Mouse (Mus musculus): ENCODE measurements around the gene Lilrb4a. TPM values are rescaled to one million over a fixed set of nuclear protein-coding genes. Genes with fewer than 3 reads are reported as not detected.
A peak's percentile ranks its signal among the peaks of the same experiment; 100 is the strongest.
"Not testable (repeated sequence)": the region's sequence is repeated elsewhere in the genome, so short reads cannot be mapped to it uniquely, and the experiment has no call there.

The Lilrb4a gene
- 10 to 100 TPM; 48.9 to 65.3 TPM for polyA plus RNA-seq (2017; shearing (Covaris generic))

- peak; percentile 94 for ATAC-seq
Measured at GRCm38 (mm10) chr10:51490691-51491090, at the start of gene Lilrb4a. Gene Lilrb4a (plus strand): TSS chr10:51490956.

GRCm38 (mm10) chr10:51451610-51452009, 39.1 kb upstream of the Lilrb4a start:
- ATAC-seq = no peak

- ATAC-seq = peak; percentile 67
Measured at GRCm38 (mm10) chr10:51453616-51454298, 37.0 kb upstream of the Lilrb4a start.

- ATAC-seq = peak; percentile 74
Measured at GRCm38 (mm10) chr10:51454365-51454764, 36.4 kb upstream of the Lilrb4a start.

GRCm38 (mm10) chr10:51455762-51456161, 35.0 kb upstream of the Lilrb4a start:
- ATAC-seq = no peak

- no peak for ATAC-seq
Measured at GRCm38 (mm10) chr10:51456369-51456768, 34.4 kb upstream of the Lilrb4a start.

GRCm38 (mm10) chr10:51463800-51464199, 27.0 kb upstream of the Lilrb4a start:
- not testable (repeated sequence) for ATAC-seq

GRCm38 (mm10) chr10:51480397-51480796, 10.4 kb upstream of the Lilrb4a start, which contains the start of the genes Gm49339 and Lilr4b:
Gene Gm49339 (plus strand): TSS chr10:51480612.
Gene Lilr4b (plus strand): TSS chr10:51480632.
- peak; percentile 92 for ATAC-seq

GRCm38 (mm10) chr10:51520021-51520420, 29.3 kb downstream of the Lilrb4a start:
- peak; percentile 65 for ATAC-seq

GRCm38 (mm10) chr10:51521453-51521852, 30.7 kb downstream of the Lilrb4a start:
- no peak for ATAC-seq

GRCm38 (mm10) chr10:51526090-51526489, 35.3 kb downstream of the Lilrb4a start:
- no peak for ATAC-seq

- ATAC-seq = no peak
Measured at GRCm38 (mm10) chr10:51526633-51527032, 35.9 kb downstream of the Lilrb4a start.

- ATAC-seq = no peak
Measured at GRCm38 (mm10) chr10:51528840-51529434, 38.2 kb downstream of the Lilrb4a start.

- no peak for ATAC-seq
Measured at GRCm38 (mm10) chr10:51529497-51529896, 38.7 kb downstream of the Lilrb4a start.

GRCm38 (mm10) chr10:51530813-51531212, 40.1 kb downstream of the Lilrb4a start:
- ATAC-seq = no peak

Other genes starting within 250 kb of the Lilrb4a start
- 10 to 100 TPM; 32.1 to 69.5 TPM for gene Gm49339, start 10.3 kb upstream of the Lilrb4a start, polyA plus RNA-seq (2017; shearing (Covaris generic))
- 10 to 100 TPM; 40.3 to 56.1 TPM for gene Lilr4b, start 10.3 kb upstream of the Lilrb4a start, polyA plus RNA-seq (2017; shearing (Covaris generic))
- gene Fam162b, start 99.6 kb downstream of the Lilrb4a start, polyA plus RNA-seq (2017; shearing (Covaris generic)) = not detected
- gene Gprc6a, start 140.5 kb downstream of the Lilrb4a start, polyA plus RNA-seq (2017; shearing (Covaris generic)) = not detected
- gene Rfx6, start 186.8 kb downstream of the Lilrb4a start, polyA plus RNA-seq (2017; shearing (Covaris generic)) = not detected

All from activated CD4-positive, CD25-positive, alpha-beta regulatory T cell, adult 4 months (primary cell).